Mouse (Mus musculus) hindbrain, embryonic 15.5 days (tissue): Measurements from ENCODE around the gene Myadml2. TPM values are rescaled to one million over a fixed set of nuclear protein-coding genes. Genes with fewer than 3 reads are reported as not detected.
"Not testable (repeated sequence)": the region's sequence is repeated elsewhere in the genome, so short reads cannot be mapped to it uniquely, and the experiment has no call there.

Experiments
- ATAC-seq: fragments of 200-750 bp; cut with Nextera tagmentation; 2 replicates; pipeline ENCODE4 v1.8.0; 2017; ENCODE audit warnings: low read depth, moderate number of reproducible peaks, moderate TSS enrichment; ENCODE audit not compliant: low FRiP score
- H3K27ac ChIP-seq: fragments of 300-500 bp; sonication (generic); replicated peaks from 2 replicates; pipeline ENCODE4 v1.5.1; 2015; ENCODE audit warnings: mild to moderate bottlenecking, inconsistent platforms
- H3K27me3 ChIP-seq: fragments of 300-500 bp; sonication (generic); 2 replicates; pipeline ENCODE4 v1.6.1; 2015; ENCODE audit warnings: control low read depth, inconsistent platforms
- H3K36me3 ChIP-seq: fragments of 300-500 bp; sonication (generic); 2 replicates; pipeline ENCODE4 v1.6.1; 2015; ENCODE audit warnings: control low read depth, inconsistent platforms
- H3K4me1 ChIP-seq: fragments of 300-500 bp; sonication (generic); replicated peaks from 2 replicates; pipeline ENCODE4 v1.6.1; 2015; ENCODE audit warnings: control low read depth, inconsistent platforms
- H3K4me2 ChIP-seq: fragments of 300-500 bp; sonication (generic); 2 replicates; pipeline ENCODE4 v1.6.1; 2015; ENCODE audit warnings: moderate library complexity, mild to moderate bottlenecking, inconsistent platforms
- H3K4me3 ChIP-seq: fragments of 300-500 bp; sonication (generic); 2 replicates; pipeline ENCODE4 v1.5.1; 2015; ENCODE audit warnings: mild to moderate bottlenecking, inconsistent platforms
- H3K9ac ChIP-seq: fragments of 300-500 bp; sonication (generic); 2 replicates; pipeline ENCODE4 v1.6.1; 2015; ENCODE audit warnings: inconsistent platforms
- H3K9me3 ChIP-seq: fragments of 300-500 bp; sonication (generic); 2 replicates; pipeline ENCODE4 v1.6.1; 2016; ENCODE audit warnings: control low read depth, inconsistent platforms
- WGBS: fragments of 180-500 bp; shearing (Covaris S2); methylation state at CpG from one replicate; pipeline ENCODE4 v1.1.7; 2015; 5-methylcytosine and 5-hydroxymethylcytosine counted together
- polyA plus RNA-seq: library from polyadenylated mRNA; unstranded; fragments of >200 nt; fragmentation: Nextera tagmentation; extraction: Ambion mirVana; gene quantifications from 2 replicates; pipeline ENCODE4 v1.2.1, GENCODE M21; 2015

Myadml2 gene
- polyA plus RNA-seq, 1 experiment from 2014 or later, result 0.67 TPM

DNA sequence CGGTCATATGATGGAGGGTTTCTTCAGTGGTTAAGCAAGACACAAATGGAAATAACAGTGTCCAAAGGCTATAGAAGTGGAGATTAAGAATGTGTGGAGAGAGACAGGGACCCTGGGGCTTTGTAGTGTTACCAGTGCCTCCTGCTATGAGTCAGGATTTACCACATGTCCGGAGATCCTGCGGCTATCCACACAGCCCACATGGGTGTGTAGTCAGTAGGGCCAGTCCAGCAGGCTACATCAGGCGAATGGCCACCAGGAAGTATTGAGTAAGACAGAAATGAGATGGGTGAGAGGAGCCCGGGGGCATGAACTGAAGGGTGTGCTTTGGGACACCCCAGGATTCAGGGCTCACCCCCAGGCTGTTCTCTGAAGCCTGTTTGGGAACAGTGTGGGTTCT lies 34.7 kb upstream of the Myadml2 start:
- no peak overlapping the region for H3K9ac ChIP-seq
- H3K4me1 ChIP-seq, result no peaks in the 10 kb centered on the region
- no peak for ATAC-seq
- peaks cover 27% of the 10 kb centered on the region for H3K36me3 ChIP-seq
- no peak overlapping the region for H3K27ac ChIP-seq
- H3K9me3 ChIP-seq, result no peaks in the 10 kb centered on the region
- 95% methylated on average over 5 of the region's 5 CpGs for WGBS
- no peak overlapping the region for H3K4me3 ChIP-seq
- H3K27me3 ChIP-seq, result no peaks in the 10 kb centered on the region
- no peak overlapping the region for H3K4me2 ChIP-seq

DNA sequence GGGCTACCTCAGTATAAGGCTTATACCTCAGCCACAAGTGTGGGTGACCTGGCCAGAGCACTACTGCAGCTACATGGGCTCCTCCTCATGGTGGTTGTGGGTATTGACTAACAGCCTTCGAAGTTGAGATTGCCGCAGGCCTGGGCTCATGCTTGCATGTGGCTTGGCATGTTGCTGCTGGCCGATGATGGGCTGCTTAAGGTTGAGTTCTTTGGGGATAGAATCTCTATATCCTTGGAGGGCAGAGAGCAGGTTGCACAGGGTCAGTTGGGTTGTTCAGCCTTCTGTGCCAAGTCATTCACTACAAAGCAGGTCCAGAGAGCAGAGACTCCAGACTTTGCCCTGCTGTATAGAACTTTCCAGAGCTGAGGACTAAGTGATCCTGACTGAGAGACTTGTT lies 32.0 kb upstream of the Myadml2 start:
- H3K4me1 ChIP-seq, result peaks cover 4% of the 10 kb centered on the region; the same call in 1 of the 2 replicates
- no peak overlapping the region for H3K4me3 ChIP-seq
- 85% methylated on average over 3 of the region's 3 CpGs for WGBS
- no peak overlapping the region for H3K4me2 ChIP-seq
- H3K36me3 ChIP-seq, result peaks cover 27% of the 10 kb centered on the region
- no peak for ATAC-seq
- H3K27me3 ChIP-seq, result no peaks in the 10 kb centered on the region
- no peaks in the 10 kb centered on the region for H3K9me3 ChIP-seq
- H3K27ac ChIP-seq, result no peak overlapping the region
- H3K9ac ChIP-seq, result no peak overlapping the region

DNA sequence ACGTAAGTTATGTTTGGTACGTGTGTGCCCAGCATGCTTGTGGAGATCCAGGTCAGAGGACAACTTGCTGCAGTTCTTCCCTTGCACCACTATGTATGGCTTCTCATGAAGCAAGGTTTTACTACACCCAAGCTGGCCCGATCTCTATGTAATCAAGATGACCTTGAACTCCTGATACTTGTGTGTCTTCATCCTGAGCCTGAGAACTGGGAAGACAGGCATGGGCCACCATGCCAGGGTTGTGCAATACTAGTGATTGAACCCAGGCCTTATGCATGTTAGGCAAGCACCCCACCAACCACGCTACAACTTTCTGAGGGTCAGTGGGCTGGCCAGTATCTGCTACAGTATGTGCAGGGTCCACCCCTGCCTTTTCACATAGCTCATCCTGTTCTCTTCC lies 29.0 kb upstream of the Myadml2 start:
- no peak overlapping the region for H3K4me3 ChIP-seq
- no peak for ATAC-seq
- no peaks in the 10 kb centered on the region for H3K27me3 ChIP-seq
- peaks cover 18% of the 10 kb centered on the region for H3K4me1 ChIP-seq
- H3K4me2 ChIP-seq, result no peak overlapping the region
- no peak overlapping the region for H3K9ac ChIP-seq
- no peak overlapping the region for H3K27ac ChIP-seq
- H3K9me3 ChIP-seq, result no peaks in the 10 kb centered on the region
- peaks cover 22% of the 10 kb centered on the region for H3K36me3 ChIP-seq
- WGBS, result 97% methylated on average over 4 of the region's 4 CpGs

DNA sequence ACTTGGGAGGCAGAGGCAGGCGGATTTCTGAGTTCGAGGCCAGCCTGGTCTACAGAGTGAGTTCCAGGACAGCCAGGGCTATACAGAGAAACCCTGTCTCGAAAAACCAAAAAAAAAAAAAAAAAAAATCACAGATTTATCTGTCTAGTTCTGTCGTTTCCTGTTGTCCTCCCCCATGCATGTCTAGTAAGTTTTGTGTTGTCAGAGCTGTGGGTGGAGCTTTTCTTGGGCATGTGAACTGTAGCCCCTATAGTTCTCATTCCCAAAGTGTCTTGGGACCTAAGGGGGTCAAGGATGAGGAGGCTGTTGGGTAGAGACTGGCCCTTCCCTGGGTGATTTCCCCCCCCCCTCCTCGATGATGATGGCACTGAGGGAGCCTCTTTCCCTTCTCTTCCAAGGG lies 27.9 kb upstream of the Myadml2 start:
- H3K9me3 ChIP-seq, H3K4me3 ChIP-seq, ATAC-seq, H3K9ac ChIP-seq, H3K27ac ChIP-seq, H3K4me2 ChIP-seq, H3K27me3 ChIP-seq: not testable (repeated sequence)
- Histone ChIP-seq H3K36me3 (peaks cover 16% of the 10 kb centered on the region), H3K4me1 (peaks cover 18% of the 10 kb centered on the region)
- WGBS, result 90% methylated on average over 4 of the region's 5 CpGs

DNA sequence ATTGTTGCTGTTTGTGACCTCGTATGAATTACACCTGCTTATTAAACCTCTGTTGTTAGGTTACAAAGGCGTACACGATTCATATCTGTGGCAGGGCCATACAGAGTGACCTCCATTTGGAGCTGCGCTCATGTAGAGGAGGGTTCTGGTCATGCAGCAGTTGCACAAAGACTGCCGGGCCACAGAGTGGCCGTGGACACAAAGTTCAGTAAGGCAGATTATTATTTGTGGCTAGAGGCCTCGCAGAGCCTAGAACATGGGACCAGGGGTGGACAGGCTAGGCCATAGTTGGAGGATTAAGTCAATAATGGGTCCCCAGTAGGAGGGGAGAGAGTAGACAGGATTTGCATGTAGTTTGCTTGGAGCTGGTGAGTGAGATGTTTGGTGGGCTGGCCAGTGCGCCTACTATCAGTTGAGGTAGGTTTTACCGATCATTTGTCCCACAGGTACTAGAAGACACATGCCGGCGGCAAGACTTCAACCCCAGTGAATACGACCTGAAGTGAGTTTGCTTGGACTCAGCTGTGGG lies 25.7 kb upstream of the Myadml2 start:
- peak overlapping the region; percentile 62 for H3K4me3 ChIP-seq
- no peaks in the 10 kb centered on the region for H3K27me3 ChIP-seq
- peaks cover 5% of the 10 kb centered on the region; the same call in 1 of the 2 replicates for H3K36me3 ChIP-seq
- H3K4me2 ChIP-seq, result peak overlapping the region; percentile 83
- H3K9ac ChIP-seq, result peak overlapping the region; percentile 67
- peak; percentile 20 for ATAC-seq
- peak overlapping the region; percentile 93 for H3K27ac ChIP-seq
- WGBS, result 38% methylated on average over 12 of the region's 12 CpGs
- no peaks in the 10 kb centered on the region for H3K9me3 ChIP-seq
- peaks cover 18% of the 10 kb centered on the region for H3K4me1 ChIP-seq

DNA sequence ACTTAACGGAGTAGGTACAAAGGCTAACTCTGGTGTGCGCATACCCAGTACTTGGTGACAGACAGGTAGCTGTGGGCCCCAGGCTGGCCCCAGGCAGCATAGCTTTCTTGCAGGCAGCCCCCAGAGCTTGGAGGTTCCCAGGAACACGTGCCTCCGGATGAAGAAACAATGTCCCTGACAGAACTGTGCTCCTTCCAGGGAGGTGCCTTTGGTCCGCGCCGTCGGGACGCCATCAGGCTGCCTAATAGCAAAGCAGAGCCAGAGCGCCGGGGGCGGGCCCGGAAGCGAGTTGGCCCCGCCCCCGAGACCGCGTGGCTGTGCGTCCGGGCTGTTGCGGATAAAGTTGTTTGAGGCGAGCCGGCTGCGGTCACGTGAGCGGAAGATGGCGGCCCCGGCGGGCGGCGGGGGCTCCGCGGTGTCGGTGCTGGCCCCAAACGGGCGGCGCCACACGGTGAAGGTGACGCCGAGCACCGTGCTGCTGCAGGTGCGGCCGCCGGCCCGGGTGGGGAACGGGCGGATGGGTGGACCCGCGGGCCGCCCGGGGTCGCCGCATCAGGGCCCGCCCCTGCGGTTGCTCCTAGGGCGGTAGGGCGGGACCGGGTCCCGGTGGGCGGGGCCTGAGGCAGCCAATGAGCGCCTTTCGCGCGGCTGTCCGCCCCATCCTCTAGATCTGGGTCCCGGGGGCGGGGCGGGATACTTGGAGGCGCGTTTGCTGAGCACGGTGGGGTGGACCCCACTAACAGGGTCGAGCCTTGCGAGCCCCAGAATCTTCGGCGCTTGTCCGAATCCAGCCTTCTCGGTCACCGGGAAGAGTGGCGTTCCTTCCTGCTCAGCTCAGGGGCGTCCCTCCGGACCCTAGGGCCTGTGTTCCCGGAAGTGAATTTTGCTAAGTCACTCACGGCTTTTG lies 25.0 kb upstream of the Myadml2 start, which contains the start of gene Aspscr1:
Gene Aspscr1 (plus strand): TSS at position 287 of the 907 bp plus-strand sequence.
- ATAC-seq, result peak; percentile 98
- Histone ChIP-seq H3K36me3 (no peaks in the 10 kb centered on the region), H3K27me3 (no peaks in the 10 kb centered on the region), H3K4me1 (peaks cover 18% of the 10 kb centered on the region), H3K9me3 (no peaks in the 10 kb centered on the region), H3K4me3 (peak within 1 kb of the TSS; percentile 62), H3K27ac (peak within 1 kb of the TSS; percentile 93), H3K4me2 (peak within 1 kb of the TSS; percentile 83), H3K9ac (peak within 1 kb of the TSS; percentile 67)
- 1% methylated on average over 80 of the region's 83 CpGs for WGBS

DNA sequence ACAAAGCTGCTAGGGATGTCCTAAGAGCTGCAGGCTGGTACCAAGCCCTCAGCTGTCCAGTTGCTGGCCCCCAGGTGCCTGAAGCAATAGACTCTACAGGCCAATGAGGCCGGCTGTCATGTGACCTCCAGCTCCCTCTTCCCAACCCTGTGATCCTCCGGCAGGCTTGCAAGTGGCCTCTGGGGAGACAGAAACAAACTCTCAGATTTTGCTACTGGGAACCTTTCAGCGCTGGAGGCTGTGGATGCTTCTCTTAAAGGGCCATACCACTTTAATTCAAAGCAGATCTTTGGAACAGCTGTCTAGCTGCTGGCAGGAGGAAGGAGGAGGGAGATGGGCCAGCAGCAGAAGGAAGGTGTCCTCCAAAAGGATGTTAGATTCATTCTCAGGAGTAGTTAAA lies 18.7 kb upstream of the Myadml2 start:
- 7% methylated on average over 3 of the region's 3 CpGs for WGBS
- Histone ChIP-seq H3K9me3 (no peaks in the 10 kb centered on the region), H3K27me3 (peaks cover 35% of the 10 kb centered on the region), H3K9ac (no peak overlapping the region), H3K4me3 (no peak overlapping the region), H3K4me2 (no peak overlapping the region), H3K4me1 (no peaks in the 10 kb centered on the region), H3K36me3 (no peaks in the 10 kb centered on the region), H3K27ac (no peak overlapping the region)
- no peak for ATAC-seq

DNA sequence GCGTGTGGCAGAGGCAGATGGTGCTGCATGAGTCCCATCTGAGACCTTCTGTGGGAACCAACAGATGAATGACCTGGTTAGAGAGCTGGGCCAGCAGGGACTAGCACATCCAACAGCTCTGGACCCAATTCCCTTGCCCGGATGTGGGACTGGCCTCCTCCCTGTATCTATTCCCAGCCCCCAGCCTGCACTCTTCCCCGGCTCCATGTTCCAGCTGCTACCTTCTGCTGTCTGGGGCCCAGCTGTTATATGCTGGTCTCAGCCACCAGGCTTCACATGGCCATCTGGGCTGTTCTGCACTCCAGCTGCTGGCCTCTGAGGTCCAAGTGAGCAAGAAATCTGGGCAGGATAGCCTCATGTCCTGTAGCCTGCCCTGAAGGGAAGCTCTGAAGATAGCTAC lies 17.4 kb upstream of the Myadml2 start:
- no peak overlapping the region for H3K9ac ChIP-seq
- 58% methylated on average over 3 of the region's 3 CpGs for WGBS
- H3K9me3 ChIP-seq, result no peaks in the 10 kb centered on the region
- peaks cover 47% of the 10 kb centered on the region for H3K27me3 ChIP-seq
- H3K4me3 ChIP-seq, result no peak overlapping the region
- no peak overlapping the region for H3K4me2 ChIP-seq
- ATAC-seq, result no peak
- H3K4me1 ChIP-seq, result peaks cover 11% of the 10 kb centered on the region
- no peak overlapping the region for H3K27ac ChIP-seq
- no peaks in the 10 kb centered on the region for H3K36me3 ChIP-seq

DNA sequence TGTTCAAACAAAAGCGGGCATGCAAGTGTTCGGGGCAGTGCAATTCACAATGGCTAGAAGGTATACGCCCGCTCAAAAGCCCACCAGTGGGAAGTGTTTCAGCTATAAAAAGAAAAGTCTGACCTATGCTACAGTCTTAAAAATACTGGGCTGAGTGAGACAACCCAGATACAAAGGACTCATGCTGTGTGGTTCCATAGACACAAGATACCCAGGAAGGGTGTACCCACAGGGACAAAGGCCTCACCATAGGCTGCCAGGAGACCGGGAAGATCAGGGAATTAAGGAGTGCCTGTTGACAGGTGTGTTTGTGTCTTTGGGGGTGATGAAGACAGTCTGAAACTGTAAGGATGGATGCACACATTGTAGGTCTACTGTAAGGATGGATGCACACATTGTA lies 15.8 kb upstream of the Myadml2 start:
- Histone ChIP-seq H3K4me1 (peaks cover 19% of the 10 kb centered on the region), H3K27ac (no peak overlapping the region), H3K9me3 (no peaks in the 10 kb centered on the region), H3K9ac (no peak overlapping the region), H3K4me3 (no peak overlapping the region), H3K36me3 (no peaks in the 10 kb centered on the region), H3K27me3 (peaks cover 64% of the 10 kb centered on the region), H3K4me2 (no peak overlapping the region)
- ATAC-seq, result no peak
- 63% methylated on average over 5 of the region's 5 CpGs for WGBS

DNA sequence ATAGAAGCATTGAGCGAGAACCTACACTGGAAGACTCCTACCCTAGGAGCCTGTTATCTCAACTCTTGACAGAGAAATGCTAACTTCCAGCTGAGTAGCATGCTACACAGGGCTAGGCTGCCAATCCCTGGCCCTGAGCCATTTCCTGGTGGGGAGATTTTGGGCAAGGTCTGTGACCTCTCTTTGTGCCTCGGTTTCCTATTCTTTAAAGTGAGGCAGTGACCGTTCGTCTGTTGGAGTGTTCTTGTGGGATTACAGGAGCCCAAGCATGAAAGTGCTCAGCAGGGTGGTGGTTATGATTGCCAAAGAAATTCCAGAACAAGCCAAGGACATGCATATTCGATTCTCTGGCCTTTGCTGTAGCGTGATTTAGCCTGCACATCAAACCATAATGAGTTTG lies 14.8 kb upstream of the Myadml2 start:
- peaks cover 74% of the 10 kb centered on the region for H3K27me3 ChIP-seq
- H3K9me3 ChIP-seq, result no peaks in the 10 kb centered on the region
- no peak overlapping the region for H3K27ac ChIP-seq
- H3K9ac ChIP-seq, result no peak overlapping the region
- peaks cover 19% of the 10 kb centered on the region for H3K4me1 ChIP-seq
- H3K4me3 ChIP-seq, result no peak overlapping the region
- H3K36me3 ChIP-seq, result no peaks in the 10 kb centered on the region
- ATAC-seq, result no peak
- 48% methylated on average over 6 of the region's 6 CpGs for WGBS
- no peak overlapping the region for H3K4me2 ChIP-seq

DNA sequence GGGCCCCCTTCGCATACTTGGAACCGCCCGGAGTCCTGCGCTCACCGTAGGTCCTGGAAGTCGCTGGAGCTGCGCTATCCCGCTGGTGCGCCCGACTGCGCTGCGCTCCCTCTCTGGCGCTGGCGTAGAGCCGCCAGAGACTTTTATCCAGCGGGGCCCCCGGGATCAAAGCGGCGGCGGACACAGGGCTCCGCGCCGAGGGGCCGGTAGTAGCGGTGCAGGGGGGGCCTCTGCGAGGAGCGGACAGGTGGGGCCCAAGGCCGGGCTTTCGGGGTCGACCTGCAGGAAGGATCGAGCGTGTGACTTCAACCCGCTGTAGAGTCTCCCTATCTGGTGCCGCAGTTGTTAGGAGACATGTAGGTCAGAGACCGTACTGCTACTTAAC lies 13.1 kb upstream of the Myadml2 start, which contains the start of gene Notum:
Gene Notum (minus strand): TSS at position 100 of the 385 bp plus-strand sequence.
- peaks cover 85% of the 10 kb centered on the region for H3K27me3 ChIP-seq
- H3K4me1 ChIP-seq, result peaks cover 19% of the 10 kb centered on the region
- WGBS, result 1% methylated on average over 35 of the region's 35 CpGs
- no peaks in the 10 kb centered on the region for H3K36me3 ChIP-seq
- H3K27ac ChIP-seq, result no peak within 1 kb of the TSS
- no peaks in the 10 kb centered on the region for H3K9me3 ChIP-seq
- peak within 1 kb of the TSS; percentile 62 for H3K4me2 ChIP-seq
- H3K4me3 ChIP-seq, result peak within 1 kb of the TSS; percentile 36
- H3K9ac ChIP-seq, result 0 out of 2 replicates have a peak within 1 kb of the TSS, but pooled peaks have one; percentile 8
- ATAC-seq, result no peak

DNA sequence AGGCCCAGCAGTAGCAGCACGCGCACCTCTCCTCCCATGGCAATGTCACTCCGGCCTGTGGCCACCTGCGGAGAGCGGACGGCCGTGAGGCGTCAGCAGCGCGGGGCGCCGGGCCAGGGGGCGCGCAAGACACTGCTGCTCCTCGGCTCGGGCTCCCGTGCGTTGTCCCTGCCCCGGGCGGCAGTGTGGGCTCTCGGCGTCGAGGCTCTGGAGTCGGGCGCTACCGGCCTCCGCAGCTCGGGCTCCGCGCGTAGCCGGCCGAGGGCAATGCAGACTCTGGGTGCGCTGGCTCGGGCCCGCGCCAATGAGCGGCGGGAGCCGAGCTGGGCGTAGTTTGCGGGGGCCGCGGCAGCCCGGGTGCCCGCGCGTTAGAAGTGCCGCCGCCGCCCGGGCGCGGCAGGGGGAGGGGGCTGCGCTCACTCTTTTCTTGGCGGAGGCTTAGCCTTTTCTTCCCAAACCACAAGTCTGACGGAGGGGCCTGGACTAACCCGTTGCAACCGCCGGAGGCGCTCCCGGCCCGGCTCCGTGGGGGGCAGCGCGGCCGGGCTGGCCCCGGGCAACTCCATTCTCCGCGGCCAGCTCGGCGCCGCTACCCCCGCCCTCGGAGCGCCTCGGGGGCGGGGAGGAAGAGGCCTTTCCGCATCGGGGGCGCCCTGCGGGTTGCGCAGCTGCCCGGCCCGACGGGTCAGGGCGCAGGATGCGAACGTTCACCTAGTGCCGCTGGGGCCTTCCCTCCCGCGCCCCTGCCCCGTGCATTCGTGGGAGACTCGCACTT lies 12.5 kb upstream of the Myadml2 start:
- ATAC-seq, result peak; percentile 44
- Histone ChIP-seq H3K9me3 (no peaks in the 10 kb centered on the region), H3K36me3 (no peaks in the 10 kb centered on the region), H3K27ac (no peak overlapping the region), H3K4me1 (peaks cover 19% of the 10 kb centered on the region), H3K4me2 (peak overlapping the region; percentile 62), H3K27me3 (peaks cover 86% of the 10 kb centered on the region), H3K9ac (0 out of 2 replicates have a peak overlapping the region, but pooled peaks have one; percentile 8), H3K4me3 (peak overlapping the region; percentile 36)
- under 1% methylated on average over 83 of the region's 95 CpGs for WGBS
